Mouse (Mus musculus) brain, adult 2 months (tissue): ENCODE measurements around the gene Snx30.

ENCODE experiments used
- DNase-seq: peaks from one replicate; pipeline ENCODE4 v3.0.0; 2011; ENCODE audit warnings: low read depth, low spot score

Snx30 gene

GRCm38 (mm10) chr4:59901810-59902209 lies 96.2 kb downstream of the Snx30 start:
- DNase-seq = no peak

- DNase-seq = peak; percentile 16
These were observed 96.9 kb downstream of the Snx30 start for GRCm38 (mm10) chr4:59902547-59902946.

DNA sequence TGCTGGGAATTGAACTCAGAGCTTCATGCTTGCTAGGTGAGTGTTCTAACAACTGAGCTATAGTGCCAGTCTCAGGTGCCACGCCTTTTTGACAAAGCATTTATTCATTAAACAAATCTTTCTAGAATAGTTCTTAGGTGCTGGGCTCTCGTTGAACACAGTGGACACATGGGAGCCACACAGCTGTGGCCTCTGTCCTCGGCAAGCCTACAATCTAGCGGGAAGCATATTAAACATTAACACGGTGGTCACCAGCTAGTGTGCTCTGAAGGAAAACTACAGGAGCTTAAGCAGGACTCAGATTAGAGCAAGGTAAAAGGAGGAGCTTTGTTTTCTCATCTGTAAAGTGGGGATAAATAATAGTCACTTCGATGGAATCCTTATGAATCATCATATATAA lies 101.5 kb downstream of the Snx30 start:
- no peak for DNase-seq

DNA sequence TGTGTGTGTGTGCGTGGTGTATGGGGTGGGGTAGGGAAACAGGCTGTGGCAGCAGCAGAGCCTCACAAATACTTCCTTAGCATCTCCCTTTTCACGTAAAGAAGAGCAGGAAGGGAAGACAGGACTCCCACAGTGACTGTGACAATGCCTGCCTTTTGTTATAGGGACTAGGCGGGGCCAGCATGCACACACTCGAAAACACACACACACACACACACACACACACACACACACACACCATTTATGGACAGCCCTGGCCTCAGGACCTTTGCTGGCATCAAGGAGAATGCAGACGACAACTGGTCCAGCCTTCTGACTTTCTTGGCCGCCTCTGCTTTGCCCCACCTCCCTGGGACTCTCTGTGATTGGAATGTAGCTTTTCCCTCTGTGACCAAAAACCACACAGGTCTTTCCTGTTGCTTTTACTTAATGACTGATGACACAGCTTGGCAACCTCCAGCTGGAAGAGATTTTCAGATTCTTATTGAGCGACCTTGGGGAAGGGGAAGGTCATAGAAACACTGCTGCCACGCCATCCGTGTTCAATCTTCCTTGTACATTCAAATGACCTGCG lies 102.1 kb downstream of the Snx30 start:
- DNase-seq = no peak

DNA sequence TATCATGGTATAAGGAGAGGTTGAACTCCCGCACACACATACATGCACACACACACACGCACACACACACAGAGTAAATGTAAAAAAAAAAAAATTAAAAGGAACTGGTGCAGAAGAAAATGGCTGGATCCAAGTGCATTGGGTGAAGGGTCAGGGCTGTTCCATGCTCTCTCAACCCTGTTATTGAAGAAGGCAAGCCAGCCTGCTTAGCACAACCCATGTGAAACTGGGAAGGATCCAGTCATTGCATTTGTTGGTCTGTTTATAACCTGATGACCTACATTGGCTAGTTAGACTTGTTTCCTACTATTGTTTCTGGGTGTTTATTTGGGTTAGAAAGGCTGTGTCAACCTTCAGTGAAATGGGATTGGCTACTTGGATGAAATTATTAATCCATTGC lies 103.1 kb downstream of the Snx30 start:
- no peak for DNase-seq

GRCm38 (mm10) chr4:59914608-59915403 lies 109.2 kb downstream of the Snx30 start, which contains the start of gene Slc46a2:
Slc46a2 (minus strand) TSS chr4:59915056.
- peak; percentile 46 for DNase-seq

DNA sequence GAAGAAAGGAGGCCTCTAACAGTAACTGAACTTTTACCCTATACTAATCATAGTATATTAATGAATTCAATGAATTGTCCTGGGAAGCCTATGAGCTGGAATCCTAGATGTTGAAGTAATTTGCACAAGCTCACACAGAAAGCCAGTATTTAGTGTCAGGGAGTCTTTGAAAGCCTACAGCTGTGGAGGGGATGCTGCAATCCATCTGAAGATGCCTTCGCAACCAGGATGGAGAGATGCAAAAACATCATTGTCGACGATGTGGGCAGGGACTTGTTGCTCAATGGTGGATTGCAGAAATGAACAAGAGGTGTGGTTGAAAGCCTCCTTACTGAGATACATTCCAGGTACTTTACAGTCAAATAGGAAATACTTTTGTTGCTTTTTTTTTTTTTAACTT lies 112.3 kb downstream of the Snx30 start:
- DNase-seq = no peak

DNA sequence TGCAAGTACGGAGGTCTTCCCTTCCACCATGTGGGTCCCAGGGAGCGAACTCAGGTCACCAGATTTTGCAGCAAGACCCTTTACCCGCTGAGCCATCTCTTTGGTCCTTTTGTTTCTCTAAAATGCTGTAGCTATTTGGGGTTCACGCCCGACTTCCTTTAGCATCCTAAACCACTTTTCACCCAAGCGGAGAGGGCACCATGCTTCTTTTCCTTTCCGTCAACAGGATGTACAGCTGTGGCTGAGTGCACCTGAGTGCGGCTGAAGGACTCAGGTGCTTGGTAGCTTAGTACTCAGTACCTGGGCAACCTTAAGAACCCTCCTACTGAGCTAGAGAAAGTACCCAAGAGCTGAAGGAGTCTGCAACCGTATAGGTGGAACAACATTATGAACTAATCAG lies 119.4 kb downstream of the Snx30 start:
- no peak for DNase-seq

DNA sequence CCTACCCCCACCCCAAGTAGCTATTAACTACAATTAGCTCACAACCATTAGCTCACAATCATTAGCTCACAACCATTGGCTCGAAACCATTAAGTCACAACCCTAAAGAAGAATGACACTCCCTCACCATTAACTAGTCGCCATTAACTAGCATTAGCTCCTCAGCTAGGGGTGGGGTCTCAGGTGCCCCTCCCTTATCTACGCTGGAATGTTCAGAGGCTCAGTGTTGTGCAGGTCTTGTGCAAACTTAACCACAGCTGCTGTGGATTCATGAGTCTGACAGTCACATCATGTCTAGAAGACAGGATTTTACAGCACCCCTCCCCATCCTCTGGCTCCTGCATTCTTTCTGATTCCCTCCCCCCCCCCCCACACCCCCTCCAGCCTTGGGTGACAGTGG lies 122.0 kb downstream of the Snx30 start:
- DNase-seq = no peak

DNA sequence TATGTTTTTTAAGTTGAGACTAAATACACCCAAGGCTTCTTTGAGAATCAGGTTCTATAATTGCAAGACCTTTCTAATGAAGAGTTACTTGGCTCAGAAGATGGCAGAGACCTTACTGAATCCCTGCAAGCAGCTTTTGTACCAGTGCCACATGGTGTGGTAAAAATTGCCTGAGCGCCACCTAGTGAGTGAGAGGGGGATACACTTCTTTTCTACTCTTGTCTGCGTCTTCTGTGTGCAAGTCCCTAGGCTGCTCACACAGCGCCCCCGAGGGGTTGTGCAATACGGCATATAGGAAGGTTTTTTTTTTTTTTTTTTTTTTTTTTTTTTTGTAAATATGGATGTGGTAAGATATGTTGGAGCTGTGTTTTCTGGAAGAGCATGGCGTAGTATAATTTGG lies 122.7 kb downstream of the Snx30 start:
- DNase-seq = peak; percentile 91

DNA sequence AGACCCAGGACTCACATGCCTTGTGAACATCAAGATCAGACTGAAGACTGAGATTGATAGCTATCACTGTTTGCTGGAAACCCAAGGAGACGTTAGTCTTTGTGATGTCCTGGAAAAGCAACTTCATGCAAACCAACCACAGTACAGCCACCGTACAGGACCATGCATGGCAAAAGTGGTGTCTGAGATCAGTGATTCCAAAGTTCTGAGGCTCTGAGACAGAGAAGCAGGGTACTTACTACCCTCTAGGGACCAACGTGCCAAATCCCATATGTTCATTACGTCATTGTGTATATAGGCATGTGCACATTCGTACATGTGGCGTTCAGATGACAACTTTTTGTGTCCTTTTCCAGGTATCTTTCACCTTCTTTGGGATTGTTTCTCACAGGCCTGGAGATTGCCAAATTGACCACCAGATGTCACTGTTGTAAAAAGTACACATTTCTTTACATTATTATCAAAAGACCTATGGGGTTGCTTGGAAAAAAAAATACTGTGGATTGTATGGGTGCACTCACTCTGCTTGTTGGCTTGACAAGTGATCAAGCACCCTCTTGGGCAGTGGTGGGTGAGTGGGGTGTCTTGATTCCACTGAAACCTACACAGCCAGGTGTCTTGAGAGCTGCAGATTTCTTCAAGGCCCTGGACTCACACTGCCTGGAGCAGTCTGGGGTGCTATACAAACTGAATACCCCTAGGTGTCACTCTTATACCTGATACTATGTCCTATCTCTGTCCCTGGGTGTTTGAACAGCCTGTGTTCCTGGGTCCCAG lies 127.1 kb downstream of the Snx30 start:
- peak; percentile 32 for DNase-seq

- DNase-seq = no peak
These were observed 131.9 kb downstream of the Snx30 start for GRCm38 (mm10) chr4:59937543-59937942.
